Mouse (Mus musculus) midbrain, embryonic 13.5 days (tissue): ENCODE data around the gene Fbxl15. TPM values are rescaled to one million over a fixed set of nuclear protein-coding genes. Genes with fewer than 3 reads are reported as not detected.
A peak's percentile ranks its signal among the peaks of the same experiment; 100 is the strongest.

Source experiments
- ATAC-seq: fragments of 200-750 bp; cut with Nextera tagmentation; 2 replicates; pipeline ENCODE4 v1.8.0; 2017; ENCODE audit warnings: mild to moderate bottlenecking, moderate TSS enrichment, moderate library complexity
- H3K27ac ChIP-seq: fragments of 300-500 bp; sonication (generic); 2 replicates; pipeline ENCODE4 v1.5.1; 2015; ENCODE audit warnings: inconsistent platforms, mild to moderate bottlenecking, moderate library complexity
- H3K27me3 ChIP-seq: fragments of 300-500 bp; sonication (generic); 2 replicates; pipeline ENCODE4 v1.6.1; 2015; ENCODE audit warnings: mild to moderate bottlenecking, inconsistent platforms
- H3K36me3 ChIP-seq: fragments of 300-500 bp; sonication (generic); 2 replicates; pipeline ENCODE4 v1.6.1; 2015; ENCODE audit warnings: mild to moderate bottlenecking, inconsistent platforms
- H3K4me1 ChIP-seq: fragments of 300-500 bp; sonication (generic); replicated peaks from 2 replicates; pipeline ENCODE4 v1.6.1; 2015; ENCODE audit warnings: inconsistent platforms
- H3K4me2 ChIP-seq: fragments of 300-500 bp; sonication (generic); replicated peaks from 2 replicates; pipeline ENCODE4 v1.6.1; 2015; ENCODE audit warnings: moderate library complexity, mild to moderate bottlenecking, inconsistent platforms
- H3K4me3 ChIP-seq: fragments of 300-500 bp; sonication (generic); replicated peaks from 2 replicates; pipeline ENCODE4 v1.5.1; 2015; ENCODE audit warnings: mild to moderate bottlenecking, inconsistent platforms
- H3K9ac ChIP-seq: fragments of 300-500 bp; sonication (generic); replicated peaks from 2 replicates; pipeline ENCODE4 v1.6.1; 2015; ENCODE audit warnings: mild to moderate bottlenecking, inconsistent platforms
- H3K9me3 ChIP-seq: fragments of 300-500 bp; sonication (generic); 2 replicates; pipeline ENCODE4 v1.6.1; 2016; ENCODE audit warnings: mild to moderate bottlenecking, inconsistent platforms
- WGBS: fragments of 180-500 bp; shearing (Covaris S2); methylation state at CpG from one replicate; pipeline ENCODE4 v1.1.7; 2015; 5-methylcytosine and 5-hydroxymethylcytosine counted together
- polyA plus RNA-seq: library from polyadenylated mRNA; unstranded; fragments of >200 nt; fragmentation: Nextera tagmentation; extraction: Ambion mirVana; gene quantifications from 2 replicates; pipeline ENCODE4 v1.2.1, GENCODE M21; 2015

The Fbxl15 gene
- polyA plus RNA-seq, 1 experiment from 2014 or later, result 44.2 TPM

DNA sequence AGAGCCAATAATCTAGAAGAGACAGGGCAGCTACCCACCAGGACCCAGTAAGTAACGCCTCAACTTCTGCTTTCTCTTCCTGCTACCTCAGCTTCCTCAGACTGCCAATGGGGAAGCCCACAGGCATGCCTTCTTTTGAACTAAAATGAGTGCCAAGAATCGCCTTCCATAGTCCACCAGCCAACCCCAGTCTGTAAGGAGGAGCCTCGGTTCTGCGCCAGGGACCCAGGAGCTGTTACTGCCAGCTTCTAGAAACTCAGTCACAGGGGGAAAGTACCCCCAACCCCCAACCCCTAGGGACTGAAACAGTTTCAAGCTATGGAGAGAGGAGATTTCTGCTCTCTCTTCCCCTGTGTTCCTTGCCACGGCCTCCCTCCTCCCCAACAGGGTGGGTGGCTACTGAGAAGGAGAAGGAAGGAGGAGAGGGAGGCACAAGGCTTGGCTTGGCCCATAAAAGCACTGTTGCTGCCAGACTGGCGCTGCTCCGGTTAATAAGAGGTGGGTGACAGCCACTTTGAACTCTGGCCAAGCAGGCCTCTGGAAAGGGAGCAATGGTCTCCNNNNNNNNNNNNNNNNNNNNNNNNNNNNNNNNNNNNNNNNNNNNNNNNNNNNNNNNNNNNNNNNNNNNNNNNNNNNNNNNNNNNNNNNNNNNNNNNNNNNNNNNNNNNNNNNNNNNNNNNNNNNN lies 11.4 kb downstream of the Fbxl15 start:
- Histone ChIP-seq H3K4me2 (peak overlapping the region; percentile 71), H3K4me1 (peaks cover 22% of the 10 kb centered on the region), H3K27me3 (peaks cover 13% of the 10 kb centered on the region), H3K27ac (peak overlapping the region; percentile 45; the same call in 1 of the 2 replicates), H3K9ac (no peak overlapping the region), H3K36me3 (no peaks in the 10 kb centered on the region), H3K4me3 (no peak overlapping the region), H3K9me3 (no peaks in the 10 kb centered on the region)
- 72% methylated on average over 7 of the region's 7 CpGs for WGBS
- peak; percentile 18; the same call in 1 of the 2 replicates for ATAC-seq

DNA sequence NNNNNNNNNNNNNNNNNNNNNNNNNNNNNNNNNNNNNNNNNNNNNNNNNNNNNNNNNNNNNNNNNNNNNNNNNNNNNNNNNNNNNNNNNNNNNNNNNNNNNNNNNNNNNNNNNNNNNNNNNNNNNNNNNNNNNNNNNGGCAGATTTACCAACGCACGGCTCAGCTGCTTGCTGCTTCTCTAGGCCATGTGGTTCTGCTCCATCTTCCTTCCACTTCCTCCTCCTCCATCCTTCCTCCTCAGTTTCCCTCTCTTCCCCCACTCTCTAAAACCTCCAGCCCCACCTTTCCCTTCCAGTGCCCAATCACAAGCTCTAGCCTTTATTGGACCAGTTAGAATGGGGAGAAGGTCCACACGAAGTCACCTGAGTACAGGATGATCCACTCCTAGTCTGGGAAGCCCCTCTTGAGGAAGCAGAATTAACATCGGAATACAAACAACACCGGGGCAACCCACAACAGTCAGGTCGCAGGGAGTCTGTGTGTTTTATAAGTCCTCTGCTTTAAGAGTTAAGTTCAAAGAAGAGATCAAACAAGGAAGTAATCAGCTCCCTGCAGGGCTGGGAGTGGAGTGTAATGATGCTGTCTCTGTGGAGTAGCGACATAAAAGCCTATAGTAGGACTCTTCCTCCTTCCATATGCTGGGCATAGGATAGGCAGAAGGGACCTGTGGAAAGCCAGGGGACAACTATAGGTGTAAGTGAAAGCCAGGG lies 16.9 kb downstream of the Fbxl15 start:
- peaks cover 30% of the 10 kb centered on the region for H3K27me3 ChIP-seq
- no peak overlapping the region for H3K9ac ChIP-seq
- H3K27ac ChIP-seq, result no peak overlapping the region
- 27% methylated on average over 7 of the region's 7 CpGs for WGBS
- H3K4me3 ChIP-seq, result no peak overlapping the region
- no peak for ATAC-seq
- no peak overlapping the region for H3K4me2 ChIP-seq
- no peaks in the 10 kb centered on the region for H3K36me3 ChIP-seq
- H3K4me1 ChIP-seq, result peaks cover 16% of the 10 kb centered on the region
- H3K9me3 ChIP-seq, result no peaks in the 10 kb centered on the region

DNA sequence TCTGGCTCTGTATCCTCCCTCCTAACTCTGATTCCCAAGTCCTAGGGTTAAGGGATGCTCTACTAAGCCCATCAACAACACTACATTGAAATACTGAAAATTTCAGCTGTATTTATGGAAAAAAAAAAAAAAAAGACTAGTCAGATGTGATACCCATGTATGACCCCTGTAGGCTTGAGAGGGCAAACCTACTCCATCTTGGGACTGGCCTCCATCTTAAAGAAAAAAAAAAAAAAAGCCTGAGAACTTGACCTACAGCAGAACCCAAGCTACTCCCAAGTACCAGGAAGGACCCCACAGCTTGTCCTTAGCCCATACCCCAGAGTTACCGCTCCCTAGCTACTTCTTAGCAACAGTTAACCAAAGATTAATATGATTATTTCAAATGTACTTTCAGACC lies 19.2 kb downstream of the Fbxl15 start:
- H3K27me3 ChIP-seq, result peaks cover 41% of the 10 kb centered on the region
- WGBS, result 98% methylated on average over 1 of the region's 1 CpGs
- ATAC-seq, result no peak

DNA sequence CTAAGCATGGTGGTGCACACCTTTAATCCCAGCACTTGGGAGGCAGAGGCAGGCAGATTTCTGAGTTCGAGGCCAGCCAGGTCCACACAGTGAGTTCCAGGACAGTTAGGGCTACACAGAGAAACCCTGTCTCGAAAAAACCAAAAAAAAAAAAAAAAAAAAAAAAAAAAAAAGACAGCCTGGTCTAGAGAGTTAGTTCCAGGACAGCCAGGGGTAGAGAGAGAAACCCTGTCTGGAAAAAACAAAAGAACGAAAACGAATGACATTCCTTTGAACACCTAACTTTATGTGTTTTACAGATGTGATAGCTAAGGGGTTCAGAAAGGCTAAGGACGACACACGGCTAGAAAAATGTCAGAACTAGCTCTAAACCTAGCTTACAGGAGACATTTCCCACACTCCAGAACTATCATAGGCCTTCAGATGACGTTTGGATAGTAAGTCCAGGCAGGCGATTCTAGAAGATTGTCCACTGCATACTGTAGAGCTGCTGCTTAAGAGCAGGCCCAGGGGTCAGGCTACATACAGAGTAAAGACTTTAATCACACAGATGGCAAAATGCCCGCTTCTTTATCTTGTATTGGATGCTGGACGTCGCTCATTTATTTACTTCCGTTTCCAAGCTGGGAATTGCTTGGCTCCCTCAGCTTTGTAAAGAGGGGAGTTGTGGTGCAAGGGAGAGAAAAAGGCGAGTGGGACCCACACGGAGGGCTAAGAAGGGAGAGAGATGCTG lies 20.1 kb downstream of the Fbxl15 start:
- Histone ChIP-seq H3K4me2 (peak overlapping the region; percentile 93), H3K27ac (peak overlapping the region; percentile 91), H3K9me3 (no peaks in the 10 kb centered on the region), H3K36me3 (no peaks in the 10 kb centered on the region), H3K4me3 (peak overlapping the region; percentile 68), H3K4me1 (peaks cover 21% of the 10 kb centered on the region), H3K27me3 (peaks cover 46% of the 10 kb centered on the region), H3K9ac (peak overlapping the region; percentile 77)
- peak; percentile 43 for ATAC-seq
- 31% methylated on average over 14 of the region's 14 CpGs for WGBS

More for the DNA sequence above, 19.2 kb downstream of the Fbxl15 start:
- no peaks in the 10 kb centered on the region for H3K36me3 ChIP-seq
- H3K4me1 ChIP-seq, result peaks cover 21% of the 10 kb centered on the region
- no peak overlapping the region for H3K4me3 ChIP-seq
- no peak overlapping the region for H3K4me2 ChIP-seq
- no peak overlapping the region for H3K9ac ChIP-seq
- H3K9me3 ChIP-seq, result no peaks in the 10 kb centered on the region
- no peak overlapping the region for H3K27ac ChIP-seq

DNA sequence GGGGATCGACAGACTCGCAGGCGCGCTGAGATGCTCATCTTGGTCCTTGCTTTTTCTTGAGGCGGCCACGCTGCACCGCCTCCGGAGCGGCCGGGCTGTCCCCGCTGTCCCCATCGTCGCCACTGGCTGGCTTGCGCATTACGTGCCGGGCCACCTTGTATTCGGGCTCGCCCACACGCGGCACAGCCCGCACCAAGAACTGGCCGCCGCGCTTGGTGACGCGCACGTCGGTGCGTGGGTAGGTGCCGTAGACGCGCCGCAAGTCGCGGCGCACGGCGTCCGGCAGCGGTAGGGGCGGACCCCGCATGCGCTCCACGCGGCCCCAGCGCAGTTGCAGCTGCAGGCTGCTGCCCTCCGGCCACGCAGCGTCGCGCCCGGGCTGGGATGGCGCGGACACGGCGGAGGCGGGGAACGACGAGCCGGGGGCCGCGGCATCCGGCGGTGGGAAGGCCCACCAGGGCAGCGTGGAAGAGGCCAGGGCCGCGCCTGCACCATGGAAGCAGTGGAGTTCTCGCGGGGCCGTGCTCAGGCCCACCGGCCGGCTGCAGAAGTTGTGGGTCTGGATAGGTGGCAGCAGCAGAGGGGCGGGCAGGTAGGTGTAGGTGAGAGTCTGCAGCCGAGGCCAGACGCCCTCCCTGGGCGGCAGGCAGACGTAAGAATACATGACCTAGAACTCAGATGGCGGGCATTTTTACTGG lies 20.9 kb downstream of the Fbxl15 start:
- no peaks in the 10 kb centered on the region for H3K36me3 ChIP-seq

DNA sequence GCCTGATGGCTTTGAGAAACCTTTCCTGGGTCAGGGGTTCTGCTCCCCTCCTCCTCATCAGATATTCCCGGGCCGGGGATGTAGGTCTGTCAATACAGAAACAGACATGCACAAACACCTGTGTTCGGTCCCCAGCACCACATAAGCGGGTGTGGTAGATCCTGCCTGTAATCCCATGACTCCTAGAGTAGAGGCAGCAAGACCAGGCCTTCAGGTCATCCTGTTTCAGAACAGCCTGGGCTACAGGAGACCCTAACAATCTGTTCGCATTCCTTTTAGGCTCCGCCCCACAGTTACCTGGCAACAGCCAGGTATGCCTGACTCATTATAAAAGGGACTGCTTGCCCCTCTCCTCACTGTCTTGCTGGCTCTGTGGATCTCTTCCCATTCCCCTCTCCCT lies 21.6 kb downstream of the Fbxl15 start:
- Histone ChIP-seq H3K36me3 (no peaks in the 10 kb centered on the region), H3K9me3 (no peaks in the 10 kb centered on the region), H3K27ac (no peak overlapping the region; the same call in 1 of the 2 replicates), H3K27me3 (peaks cover 38% of the 10 kb centered on the region), H3K4me3 (peak overlapping the region; percentile 68), H3K9ac (peak overlapping the region; percentile 77), H3K4me2 (peak overlapping the region; percentile 93), H3K4me1 (peaks cover 21% of the 10 kb centered on the region)
- 30% methylated on average over 6 of the region's 6 CpGs for WGBS
- ATAC-seq, result peak; percentile 16; the same call in 1 of the 2 replicates

More for the DNA sequence above, 20.9 kb downstream of the Fbxl15 start:
- peaks cover 21% of the 10 kb centered on the region for H3K4me1 ChIP-seq
- peak overlapping the region; percentile 91 for H3K27ac ChIP-seq
- peak overlapping the region; percentile 77 for H3K9ac ChIP-seq
- H3K9me3 ChIP-seq, result no peaks in the 10 kb centered on the region
- WGBS, result under 1% methylated on average over 73 of the region's 78 CpGs
- peaks cover 42% of the 10 kb centered on the region for H3K27me3 ChIP-seq
- peak overlapping the region; percentile 68 for H3K4me3 ChIP-seq
- ATAC-seq, result peak; percentile 96
- peak overlapping the region; percentile 93 for H3K4me2 ChIP-seq

DNA sequence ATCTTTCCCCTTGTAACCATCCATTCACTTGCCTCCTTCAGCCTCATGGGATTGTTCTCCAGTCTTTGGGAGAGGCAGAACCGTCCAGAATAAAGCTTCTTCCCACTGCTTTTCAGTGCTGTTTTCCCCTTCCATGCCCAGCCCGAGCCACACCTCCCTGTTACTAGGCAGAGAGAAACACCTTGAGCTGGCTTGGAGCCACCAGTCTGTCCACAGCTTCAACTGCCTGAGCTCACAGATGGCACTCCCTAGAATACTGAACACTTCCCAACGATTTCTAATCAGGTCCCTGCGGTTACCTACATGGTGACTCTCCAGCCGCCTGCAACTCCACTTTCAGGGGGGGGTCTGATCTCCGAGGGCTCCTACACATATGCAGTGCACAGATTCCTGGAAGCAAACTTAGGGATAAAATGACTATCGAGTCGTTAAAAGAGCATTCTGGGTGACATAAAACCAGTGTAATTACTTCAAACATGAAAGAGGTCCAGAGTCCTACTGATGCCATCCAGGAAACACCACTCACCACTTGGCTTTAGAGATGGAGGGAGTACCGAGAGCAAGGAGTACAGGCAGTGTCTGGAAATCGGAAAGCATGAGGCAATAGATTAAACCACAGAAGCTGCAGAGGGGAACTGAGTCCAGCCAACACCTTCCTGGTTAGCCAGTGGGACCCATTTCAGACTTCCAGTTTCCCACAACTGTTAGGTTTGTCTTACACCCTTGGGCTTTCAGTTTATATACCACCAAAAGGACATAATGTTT lies 22.4 kb downstream of the Fbxl15 start, which contains the start of gene 2310034G01Rik:
Gene 2310034G01Rik, minus strand, starts transcription at position 135 of the 765 bp plus-strand sequence.
- H3K9ac ChIP-seq, result peak within 1 kb of the TSS; percentile 77
- H3K4me3 ChIP-seq, result peak within 1 kb of the TSS; percentile 68
- H3K9me3 ChIP-seq, result no peaks in the 10 kb centered on the region
- no peaks in the 10 kb centered on the region for H3K36me3 ChIP-seq
- H3K4me1 ChIP-seq, result peaks cover 21% of the 10 kb centered on the region
- H3K4me2 ChIP-seq, result peak within 1 kb of the TSS; percentile 93
- ATAC-seq, result no peak
- peak within 1 kb of the TSS; percentile 91 for H3K27ac ChIP-seq
- peaks cover 32% of the 10 kb centered on the region for H3K27me3 ChIP-seq
- WGBS, result 64% methylated on average over 10 of the region's 10 CpGs

DNA sequence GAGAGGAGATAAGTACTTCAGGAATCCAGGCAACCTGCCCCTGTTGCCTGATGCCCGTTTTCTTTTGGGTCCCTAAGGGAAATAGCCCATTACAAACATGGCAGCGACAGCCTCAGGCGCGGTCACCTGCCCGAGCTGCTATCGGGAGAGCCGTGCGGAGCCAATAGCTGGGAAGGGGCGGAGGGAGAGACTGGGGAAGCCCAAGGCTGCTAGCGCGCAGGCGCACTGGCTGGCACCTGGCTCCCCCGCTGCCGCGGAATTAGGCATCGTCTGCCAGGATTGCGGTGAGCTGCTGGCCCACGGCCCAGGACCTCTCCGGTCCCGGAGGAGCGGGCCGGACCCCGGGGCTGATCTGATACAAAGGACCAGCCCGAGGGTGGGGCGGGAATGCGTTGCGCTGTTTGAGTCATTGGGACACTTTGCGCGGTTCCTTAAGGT lies 28.7 kb downstream of the Fbxl15 start:
- Histone ChIP-seq H3K9me3 (no peaks in the 10 kb centered on the region), H3K4me3 (peak overlapping the region; percentile 56), H3K27me3 (peaks cover 21% of the 10 kb centered on the region), H3K36me3 (no peaks in the 10 kb centered on the region), H3K27ac (no peak overlapping the region), H3K9ac (peak overlapping the region; percentile 77), H3K4me2 (peak overlapping the region; percentile 80), H3K4me1 (peaks cover 13% of the 10 kb centered on the region)
- 1% methylated on average over 29 of the region's 29 CpGs for WGBS
- peak; percentile 95 for ATAC-seq

DNA sequence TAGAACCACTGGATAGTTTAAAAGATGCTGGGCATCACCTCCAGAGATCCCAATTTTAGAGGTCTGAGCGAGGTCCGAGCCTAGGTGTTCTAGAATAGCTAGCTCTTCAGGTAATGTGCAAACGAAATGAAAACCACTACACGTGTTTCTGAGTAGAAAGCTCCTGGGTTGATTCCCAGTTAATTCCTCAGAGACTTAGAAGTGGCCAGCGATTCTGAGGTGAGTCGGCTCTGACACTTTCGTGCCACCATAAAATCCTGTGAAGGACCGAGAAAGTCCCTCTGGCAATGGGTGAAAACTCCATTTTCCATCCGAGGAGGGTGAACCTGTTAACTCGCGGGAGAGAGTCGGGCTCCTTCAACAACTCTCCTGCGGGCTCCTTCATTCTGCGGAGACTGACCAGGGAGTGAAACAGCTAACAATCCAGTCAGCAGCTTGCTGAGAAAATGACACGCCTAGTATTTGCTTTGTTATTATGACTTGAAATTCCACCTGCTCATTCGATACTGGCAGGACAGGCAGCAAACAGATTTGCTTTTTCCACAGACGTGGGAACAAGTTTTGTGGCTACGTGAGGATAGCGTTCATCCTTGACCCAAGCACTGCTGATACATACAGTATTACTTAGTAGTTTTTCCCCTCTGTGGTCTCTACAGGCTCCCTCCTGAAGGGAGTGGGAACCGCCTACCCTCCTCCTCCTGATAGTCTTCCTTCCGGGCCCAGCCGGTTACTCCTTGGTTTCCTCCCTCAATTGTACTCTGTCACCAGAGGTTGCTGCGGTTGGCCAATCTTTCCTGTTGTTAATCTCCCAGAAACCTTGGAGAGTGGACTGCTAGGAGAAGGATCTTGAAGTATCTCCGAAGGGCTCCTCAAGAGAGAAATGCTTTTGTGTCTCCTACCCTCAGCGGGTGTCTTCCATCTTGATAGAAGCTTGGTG lies 29.6 kb downstream of the Fbxl15 start:
- Histone ChIP-seq H3K9ac (peak overlapping the region; percentile 77), H3K27me3 (peaks cover 19% of the 10 kb centered on the region), H3K4me3 (peak overlapping the region; percentile 56), H3K27ac (no peak overlapping the region), H3K36me3 (no peaks in the 10 kb centered on the region), H3K4me1 (peaks cover 13% of the 10 kb centered on the region), H3K9me3 (no peaks in the 10 kb centered on the region), H3K4me2 (peak overlapping the region; percentile 80)
- 20% methylated on average over 25 of the region's 25 CpGs for WGBS
- no peak; the same call in 1 of the 2 replicates for ATAC-seq

DNA sequence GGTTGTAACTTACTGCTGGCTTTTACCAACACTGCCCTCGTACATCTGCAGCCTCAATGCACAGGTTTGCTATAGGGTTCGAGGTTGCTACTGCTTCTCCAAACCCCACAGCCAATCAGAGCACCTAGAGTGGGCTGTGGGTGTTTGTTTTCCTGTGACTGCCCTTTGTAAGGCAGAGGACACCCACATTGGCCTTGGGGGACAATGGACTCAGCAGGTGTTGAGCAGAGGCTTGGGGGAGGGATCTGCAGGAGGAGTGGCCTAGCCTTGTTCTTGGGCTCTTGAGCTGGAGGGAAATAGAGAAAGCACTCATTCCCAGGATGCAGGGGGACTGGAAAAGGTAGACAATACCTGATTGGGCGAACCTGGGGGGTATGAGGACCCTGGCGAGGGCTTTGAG lies 30.4 kb downstream of the Fbxl15 start:
- Histone ChIP-seq H3K27ac (no peak overlapping the region), H3K36me3 (no peaks in the 10 kb centered on the region), H3K4me1 (peaks cover 13% of the 10 kb centered on the region), H3K4me3 (no peak overlapping the region), H3K9me3 (no peaks in the 10 kb centered on the region), H3K27me3 (peaks cover 16% of the 10 kb centered on the region), H3K4me2 (no peak overlapping the region), H3K9ac (0 out of 2 replicates have a peak overlapping the region, but pooled peaks have one; percentile 14)
- no peak for ATAC-seq
- 61% methylated on average over 4 of the region's 4 CpGs for WGBS
